Mouse (Mus musculus): ENCODE data around the gene Rpp14.
A peak's percentile ranks its signal among the peaks of the same experiment; 100 is the strongest.
"Not testable (repeated sequence)": the region's sequence is repeated elsewhere in the genome, so short reads cannot be mapped to it uniquely, and the experiment has no call there.

The Rpp14 gene

DNA sequence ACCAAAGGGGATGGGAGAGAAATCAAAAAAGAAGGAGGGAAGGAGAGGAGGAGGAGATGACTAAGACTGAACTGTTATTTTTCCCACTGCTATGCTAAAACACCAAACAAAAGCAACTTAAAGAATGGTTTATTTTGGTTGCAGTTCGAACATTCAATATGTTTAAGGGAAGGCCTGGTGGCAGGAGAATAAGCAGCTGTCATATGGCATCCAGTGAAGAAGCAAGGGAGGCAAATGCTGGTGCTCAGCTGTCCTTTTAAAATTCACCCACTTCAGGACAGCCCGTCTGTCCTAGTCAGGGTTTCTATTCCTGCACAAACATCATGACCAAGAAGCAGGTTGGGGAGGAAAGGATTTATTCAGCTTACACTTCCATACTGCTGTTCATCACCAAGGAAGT, 37.2 kb downstream of the Rpp14 start:
- no peak for DNase-seq

DNA sequence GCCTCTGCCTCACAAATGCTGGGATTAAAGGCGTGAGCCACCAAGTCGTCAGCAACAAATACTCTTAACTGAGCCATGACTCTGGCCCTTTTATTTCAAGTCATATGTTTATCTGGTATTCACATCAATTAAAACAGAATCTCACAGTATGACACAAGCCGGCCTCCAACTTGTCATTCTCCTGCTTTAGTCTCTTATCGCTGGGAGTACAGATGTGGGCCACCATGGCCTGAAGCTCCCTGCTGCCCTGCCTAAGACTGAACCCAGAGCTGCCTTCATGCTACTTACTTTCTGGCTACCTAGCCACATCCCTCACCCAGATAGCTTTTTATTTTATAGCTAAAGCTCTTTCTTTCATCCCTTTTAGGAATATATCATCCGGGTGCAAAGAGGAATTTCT, 39.3 kb downstream of the Rpp14 start:
- no peak for DNase-seq

DNA sequence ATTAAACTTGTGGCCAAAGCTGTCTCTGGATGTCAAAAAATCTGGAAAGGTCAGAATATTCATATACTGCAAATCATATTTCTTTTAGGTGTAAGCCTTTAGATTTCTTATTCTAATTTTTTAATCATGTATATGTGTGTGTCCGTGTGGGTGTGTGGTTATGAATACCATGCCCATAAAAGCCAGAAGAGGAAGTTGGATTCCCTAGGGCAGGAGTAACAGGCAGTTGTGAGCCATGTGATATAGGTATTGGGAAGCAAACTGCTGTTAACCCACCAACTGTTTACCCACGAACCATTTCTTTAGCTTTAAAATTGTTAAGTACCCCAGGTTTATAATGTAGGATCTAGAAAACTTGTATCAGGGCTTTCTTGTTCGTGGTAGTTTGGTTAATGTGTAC, 39.7 kb downstream of the Rpp14 start:
- DNase-seq = no peak

DNA sequence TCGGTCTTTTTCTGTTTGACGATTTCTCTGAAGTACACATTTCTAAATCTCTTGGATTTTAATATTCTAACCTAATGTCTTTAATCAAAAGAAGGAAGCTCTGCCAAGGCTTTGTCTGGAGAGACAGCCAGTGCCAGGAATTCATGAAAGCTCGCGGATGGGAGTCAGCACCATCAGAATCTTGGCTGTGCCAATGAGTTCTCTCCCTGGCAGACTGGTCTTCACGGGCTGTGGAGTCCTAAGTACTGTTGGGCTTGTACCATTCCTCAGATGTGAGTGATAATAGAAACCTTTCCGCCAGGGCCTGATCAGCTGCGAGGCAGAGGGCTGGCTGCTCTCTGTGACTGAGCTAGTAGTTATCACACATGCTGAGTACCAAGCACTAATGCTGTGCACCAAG, 43.0 kb downstream of the Rpp14 start:
- DNase-seq = no peak

DNA sequence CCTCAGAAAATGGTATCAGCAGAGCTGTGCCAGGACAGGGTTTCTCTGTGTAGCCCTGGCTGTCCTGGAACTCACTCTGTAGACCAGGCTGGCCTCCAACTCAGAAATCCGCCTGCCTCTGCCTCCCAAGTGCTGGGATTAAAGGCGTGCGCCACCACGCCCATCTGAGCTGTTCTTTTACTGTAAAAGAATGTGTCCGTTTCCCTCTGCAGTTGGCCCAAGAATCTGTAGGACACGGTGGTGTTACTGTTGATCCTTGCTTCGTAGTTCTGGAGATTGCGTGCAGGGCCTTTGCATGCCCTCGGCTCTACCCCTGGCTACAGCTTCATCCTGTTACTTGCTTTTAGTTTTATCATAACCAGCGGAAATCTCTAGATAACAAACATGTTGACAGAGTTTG, 43.4 kb downstream of the Rpp14 start:
- DNase-seq = not testable (repeated sequence)

DNA sequence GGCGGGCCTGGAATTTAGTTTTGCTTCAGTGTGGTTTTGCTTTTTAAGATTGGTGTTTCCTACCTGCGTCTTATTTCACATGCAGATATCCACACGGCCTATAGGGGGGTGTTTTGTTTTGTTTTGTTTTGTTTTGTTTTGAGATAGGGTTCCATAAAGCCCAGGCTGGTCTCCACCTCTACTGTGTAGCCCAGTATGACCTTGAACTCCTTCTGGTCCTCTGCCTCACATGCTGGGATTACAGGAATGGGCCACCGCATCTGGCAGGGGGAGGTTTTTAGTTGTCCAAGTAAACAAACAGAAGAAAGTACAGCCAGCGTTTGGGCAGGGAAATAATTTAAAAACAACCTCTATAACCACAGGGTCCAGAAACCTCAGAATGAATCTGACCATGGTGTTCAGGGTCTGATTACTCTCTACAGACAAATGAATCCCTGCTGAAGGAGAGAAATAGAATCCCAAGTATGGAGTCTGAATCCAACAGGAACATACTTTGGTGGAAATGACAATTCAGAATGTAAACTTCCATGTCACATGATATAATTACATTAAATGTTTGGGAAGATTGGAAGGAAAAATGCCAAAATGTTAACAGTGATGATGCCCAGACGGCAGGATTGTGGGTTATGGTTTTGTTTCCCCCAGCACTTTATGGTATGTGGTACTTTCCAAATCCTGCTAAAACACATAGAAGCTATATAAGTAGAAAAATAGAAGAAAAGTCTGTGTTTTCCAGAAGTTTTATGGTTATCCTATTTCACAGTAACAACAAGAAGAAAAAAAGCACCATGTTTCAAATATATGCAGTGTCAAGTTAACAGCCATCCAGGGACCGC, 44.1 kb downstream of the Rpp14 start:
- no peak for DNase-seq

DNA sequence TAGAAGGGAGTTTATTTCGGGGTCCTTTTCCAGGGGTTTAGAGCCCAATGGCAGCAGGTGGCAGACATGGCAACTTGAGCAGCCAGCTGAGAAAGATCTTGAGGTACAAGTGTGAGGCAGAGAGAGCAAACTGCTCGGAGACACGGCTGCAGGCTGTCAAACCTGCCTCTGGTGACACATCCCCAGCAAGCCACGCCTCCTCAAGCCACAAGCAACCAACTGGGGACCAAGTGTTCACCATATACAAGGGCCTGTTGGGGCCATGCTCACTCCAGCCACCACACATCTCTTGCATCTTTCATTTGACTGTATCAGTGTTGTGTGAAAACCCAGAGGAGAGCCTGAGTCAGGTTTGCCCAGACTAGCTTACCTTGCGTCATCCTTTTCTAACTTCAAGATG, 47.8 kb downstream of the Rpp14 start:
- no peak for DNase-seq

DNA sequence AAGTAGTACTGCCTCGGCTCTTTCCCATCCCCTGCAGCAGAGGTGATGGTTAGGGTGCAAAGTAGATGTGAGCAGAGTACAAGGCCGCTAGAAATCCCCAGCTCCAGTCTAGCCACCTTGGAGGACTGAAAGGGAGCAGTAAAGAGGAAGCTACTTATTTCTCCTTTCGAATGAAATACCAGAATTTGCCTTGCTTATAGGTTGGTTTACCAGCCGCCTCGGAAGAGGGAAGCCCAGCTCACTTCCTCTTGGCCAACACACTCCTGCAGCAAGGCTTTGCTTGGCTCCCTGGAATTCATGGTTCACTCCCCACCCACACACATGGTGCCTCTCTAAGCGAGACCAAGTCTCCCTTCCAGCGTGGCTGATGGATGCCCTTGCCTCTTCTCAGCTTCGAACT, 52.6 kb downstream of the Rpp14 start:
- DNase-seq = no peak

DNA sequence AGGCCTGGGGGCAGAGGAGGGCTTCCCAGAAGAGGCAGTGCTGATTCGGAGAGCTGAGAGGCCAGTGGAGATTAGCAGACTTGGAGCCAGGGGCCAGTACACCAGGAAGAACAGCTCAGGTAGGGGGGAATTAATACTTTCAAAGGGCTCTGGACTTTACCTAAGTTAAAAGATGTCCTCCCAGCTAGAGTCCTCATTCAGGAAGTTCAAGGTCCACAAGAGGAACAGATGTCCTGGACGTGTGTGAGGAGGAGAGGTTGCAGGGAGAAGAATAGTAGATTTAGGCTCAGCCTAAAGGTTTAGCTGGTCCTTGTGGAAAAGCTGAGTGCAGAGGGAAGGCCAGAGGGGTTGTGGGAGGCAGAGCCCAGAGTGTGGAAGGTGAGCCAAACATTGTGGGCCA, 54.1 kb downstream of the Rpp14 start:
- no peak for DNase-seq

DNA sequence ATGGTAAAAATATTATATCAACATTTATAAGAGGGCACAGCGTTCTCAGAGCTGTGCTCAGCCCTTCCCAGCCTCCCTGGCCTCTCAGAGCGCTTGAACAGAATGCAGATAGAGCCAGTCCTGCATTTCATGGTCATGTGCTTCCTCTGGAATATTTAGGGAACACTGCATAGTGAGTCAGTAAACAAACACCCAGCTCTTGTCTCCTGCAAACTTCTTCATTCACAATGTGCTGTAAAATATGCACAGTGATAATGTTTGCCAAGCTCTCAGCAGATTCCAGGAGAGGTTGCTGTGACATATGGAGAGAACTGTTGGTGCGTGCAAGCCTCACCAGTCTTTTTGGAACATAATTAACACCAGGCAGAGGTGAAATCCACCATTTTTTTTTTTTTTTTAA, 55.0 kb downstream of the Rpp14 start:
- DNase-seq = peak; percentile 28

DNA sequence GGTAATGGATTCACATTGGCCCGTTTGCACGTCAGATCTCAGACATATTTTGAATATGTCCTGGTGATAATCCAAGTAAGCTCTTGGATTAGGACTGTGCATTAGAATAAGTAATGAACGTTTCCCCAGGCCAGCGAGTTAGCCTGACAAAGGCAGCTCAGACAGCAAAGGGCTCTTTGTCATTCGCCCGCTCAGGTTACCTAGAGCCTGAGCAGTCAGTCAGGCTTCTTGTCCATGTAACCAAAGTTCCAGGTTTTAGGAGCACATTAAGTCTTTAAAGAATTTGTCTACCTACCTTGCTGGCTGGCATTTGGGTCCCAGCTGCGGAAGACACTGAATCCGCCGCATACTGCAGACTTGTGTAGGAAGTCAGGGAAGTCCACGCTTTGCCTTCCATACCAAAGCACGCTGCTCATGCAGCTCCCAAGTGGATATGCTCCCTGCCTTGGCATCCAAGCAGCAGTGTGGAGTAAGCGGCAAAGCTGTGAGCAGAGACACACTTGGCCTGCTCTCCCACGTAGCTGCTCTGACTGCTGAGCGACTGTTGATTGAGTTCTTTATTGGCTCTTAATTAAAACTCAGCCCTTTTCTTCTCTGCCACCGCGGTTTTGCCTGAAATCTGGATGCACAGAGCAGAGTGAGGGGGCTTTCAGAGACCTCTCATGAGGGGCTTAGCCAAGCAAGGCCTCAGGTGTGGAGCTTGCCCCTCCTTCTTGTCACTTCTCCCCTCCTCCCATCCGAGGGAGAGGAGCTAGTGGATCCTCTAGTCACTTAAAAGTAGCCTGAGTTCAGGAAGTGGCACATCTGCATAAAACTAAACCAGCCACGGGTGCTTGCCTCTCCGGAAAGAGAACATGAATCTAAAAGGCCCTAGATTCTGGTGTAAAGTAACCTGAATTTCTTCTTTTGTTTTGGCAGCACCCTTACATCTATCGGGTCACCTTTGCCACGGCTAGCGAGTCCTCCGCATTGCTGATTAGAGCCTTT, 59.9 kb downstream of the Rpp14 start:
- no peak for DNase-seq

DNA sequence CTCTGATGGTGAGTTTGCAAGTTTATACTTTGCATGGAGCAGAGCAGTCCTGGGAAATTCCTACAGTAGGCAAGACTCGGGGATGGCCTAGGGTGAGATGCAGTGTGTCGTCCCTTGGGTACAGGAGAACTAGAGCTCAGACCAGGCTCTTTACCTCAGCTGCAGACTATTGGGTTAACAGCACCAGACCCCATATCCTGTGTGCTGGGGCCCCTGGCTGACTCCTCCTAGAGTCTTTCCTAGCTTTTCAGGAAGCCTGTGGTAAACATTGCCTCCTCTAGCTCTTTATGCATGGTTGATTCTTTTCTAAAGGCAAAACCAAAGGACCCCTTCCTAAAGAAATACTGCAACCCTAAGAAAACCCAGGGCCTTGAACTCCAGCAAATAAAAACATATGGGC, 61.0 kb downstream of the Rpp14 start:
- no peak for DNase-seq

All from cerebellum, adult 11 months (tissue).